Mouse (Mus musculus) small intestine, adult 2 months (tissue): Measurements from ENCODE around the gene Zfp975.

Source experiments
- CTCF ChIP-seq: fragments of 200-500 bp; IDR thresholded peaks from 2 replicates; pipeline ENCODE4 v1.5.1; 2012; ENCODE audit warnings: low read depth, mild to moderate bottlenecking, control low read depth, inconsistent platforms, low read length, moderate library complexity, mixed read lengths; ENCODE audit not compliant: insufficient replicate concordance, insufficient read length; ENCODE audit errors: extremely low read depth
- POLR2A ChIP-seq: fragments of 200-500 bp; IDR thresholded peaks from 2 replicates; pipeline ENCODE4 v1.6.1; 2012; ENCODE audit warnings: low read depth, mild to moderate bottlenecking, control low read depth, inconsistent platforms, low read length, moderate library complexity

DNA sequence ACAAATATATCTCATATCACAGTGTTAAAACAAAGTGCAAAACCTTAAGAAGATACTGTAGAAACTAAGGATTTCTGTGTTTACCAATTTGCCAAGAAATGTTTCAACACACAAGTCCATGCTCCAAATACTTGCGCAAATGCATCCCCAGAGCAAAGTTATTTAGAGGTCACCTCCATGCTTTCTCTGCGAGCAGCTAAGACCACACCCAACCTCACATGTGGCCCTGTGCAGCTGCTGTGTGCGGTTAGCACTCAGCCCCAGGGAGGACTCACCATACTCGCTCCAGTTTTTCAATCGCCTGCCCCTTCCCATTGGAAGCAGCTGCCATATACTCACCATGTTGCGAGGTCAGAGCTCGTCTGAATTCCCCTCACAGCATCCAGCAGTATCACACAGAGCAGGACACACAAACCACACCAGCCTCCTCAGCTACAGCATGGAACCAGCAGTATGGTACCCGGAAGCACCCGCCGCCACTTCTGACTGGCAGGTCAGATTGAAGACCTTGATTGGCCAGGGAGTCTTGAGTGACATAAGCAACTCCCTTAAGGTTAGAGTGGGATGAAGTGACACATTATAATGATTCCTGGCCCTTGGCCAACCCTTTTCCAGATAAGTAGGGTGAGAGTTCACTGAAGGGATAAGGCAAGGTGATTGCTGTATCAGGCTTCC lies 46.1 kb upstream of the Zfp975 start:
- no peak for TF ChIP-seq CTCF
- TF ChIP-seq POLR2A: no peak
